Mouse (Mus musculus): ENCODE data around the gene Hivep2.

DNA sequence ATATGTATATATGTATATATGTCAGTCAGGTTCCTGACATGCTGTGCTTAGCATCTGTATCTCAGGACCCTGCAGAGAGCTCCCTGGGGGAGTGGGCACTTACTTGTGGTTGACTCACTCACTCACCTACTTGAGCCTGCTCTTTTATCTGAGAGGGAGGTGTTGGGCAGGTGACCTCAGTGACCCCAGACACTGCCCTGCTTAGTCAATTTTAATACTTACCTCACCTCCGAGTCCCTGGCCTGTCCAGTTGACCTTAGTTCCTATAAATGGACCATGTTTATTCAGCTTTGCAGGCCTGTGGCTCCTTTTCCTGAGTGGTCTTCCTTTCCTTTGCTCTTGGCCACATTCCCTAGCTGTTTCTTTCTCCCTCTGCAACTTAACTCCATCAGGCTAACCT is 61.9 kb downstream of the Hivep2 start:
- TF ChIP-seq CTCF (IDR thresholded peaks at IDR 0.05; ENCODE audit: extremely low read depth, insufficient read depth, insufficient read length, insufficient replicate concordance) = no peak
- no peak for TF ChIP-seq POLR2A (IDR thresholded peaks at IDR 0.05; ENCODE audit: low read depth, low read length)

Measured in spleen, adult 2 months (tissue).